Mouse (Mus musculus) small intestine, adult 2 months (tissue): ENCODE measurements around the gene Celsr2. TPM values are rescaled to one million over a fixed set of nuclear protein-coding genes. Genes with fewer than 3 reads are reported as not detected.

Experiments used
- H3K27ac ChIP-seq: fragments of 200-500 bp; 2 replicates; pipeline ENCODE4 v1.5.1; 2012; ENCODE audit warnings: low read depth, low read length, control low read depth, inconsistent platforms; ENCODE audit not compliant: insufficient read depth
- H3K27me3 ChIP-seq: fragments of 200-500 bp; 2 replicates; pipeline ENCODE4 v1.6.1; 2012; ENCODE audit warnings: mild to moderate bottlenecking, moderate library complexity, low read length, inconsistent platforms; ENCODE audit not compliant: control insufficient read depth, insufficient read depth
- H3K36me3 ChIP-seq: fragments of 200-500 bp; 2 replicates; pipeline ENCODE4 v1.6.1; 2012; ENCODE audit warnings: mild to moderate bottlenecking, low read length, control low read depth, inconsistent platforms; ENCODE audit not compliant: control insufficient read depth, insufficient read depth
- H3K4me1 ChIP-seq: fragments of 200-500 bp; 2 replicates; pipeline ENCODE4 v1.6.1; 2012; ENCODE audit warnings: low read length, inconsistent platforms, mixed read lengths; ENCODE audit not compliant: control insufficient read depth, insufficient read depth, insufficient read length
- H3K4me3 ChIP-seq: fragments of 200-500 bp; 2 replicates; pipeline ENCODE4 v1.5.1; 2012; ENCODE audit warnings: low read depth, mild to moderate bottlenecking, control low read depth, inconsistent platforms, low read length, moderate library complexity
- CTCF ChIP-seq: fragments of 200-500 bp; IDR thresholded peaks from 2 replicates; pipeline ENCODE4 v1.5.1; 2012; ENCODE audit warnings: low read depth, mild to moderate bottlenecking, control low read depth, inconsistent platforms, low read length, moderate library complexity, mixed read lengths; ENCODE audit not compliant: insufficient replicate concordance, insufficient read length; ENCODE audit errors: extremely low read depth
- POLR2A ChIP-seq: fragments of 200-500 bp; IDR thresholded peaks from 2 replicates; pipeline ENCODE4 v1.6.1; 2012; ENCODE audit warnings: low read depth, mild to moderate bottlenecking, control low read depth, inconsistent platforms, low read length, moderate library complexity
- WGBS: fragments of 180-500 bp; shearing (Covaris S2); methylation state at CpG from one replicate; pipeline ENCODE4 v1.1.7; 2018; 5-methylcytosine and 5-hydroxymethylcytosine counted together
- polyA plus RNA-seq: library from polyadenylated mRNA; depleted of rRNA; stranded (reverse); fragments of >200 nt; gene quantifications from 2 replicates; pipeline ENCODE4 v1.2.3, GENCODE M21; 2012

Gene Celsr2
- polyA plus RNA-seq, 1 experiment = 2.7 TPM

GRCm38 (mm10) chr3:108411026-108411753 is 4.2 kb downstream of the Celsr2 start:
- no peak overlapping the region for H3K27ac ChIP-seq
- no peak overlapping the region for H3K4me3 ChIP-seq
- 80% methylated on average over 5 of the region's 5 CpGs for WGBS
- no peaks in the 10 kb centered on the region for H3K27me3 ChIP-seq
- no peaks in the 10 kb centered on the region for H3K36me3 ChIP-seq
- TF ChIP-seq POLR2A = no peak
- TF ChIP-seq CTCF = no peak
- H3K4me1 ChIP-seq = no peaks in the 10 kb centered on the region

- Histone ChIP-seq H3K36me3 (no peaks in the 10 kb centered on the region), H3K4me3 (no peak overlapping the region), H3K27me3 (no peaks in the 10 kb centered on the region), H3K27ac (no peak overlapping the region), H3K4me1 (no peaks in the 10 kb centered on the region)
- no peak for TF ChIP-seq POLR2A
- no peak for TF ChIP-seq CTCF
- 72% methylated on average over 5 of the region's 5 CpGs for WGBS
Observed at GRCm38 (mm10) chr3:108410359-108410714, 5.0 kb downstream of the Celsr2 start.

GRCm38 (mm10) chr3:108409656-108410358 is 5.5 kb downstream of the Celsr2 start:
- TF ChIP-seq CTCF = no peak
- Histone ChIP-seq H3K36me3 (no peaks in the 10 kb centered on the region), H3K27me3 (no peaks in the 10 kb centered on the region), H3K4me1 (no peaks in the 10 kb centered on the region), H3K4me3 (no peak overlapping the region), H3K27ac (no peak overlapping the region)
- WGBS = 68% methylated on average over 8 of the region's 8 CpGs

- 88% methylated on average over 8 of the region's 8 CpGs for WGBS
- Histone ChIP-seq H3K36me3 (no peaks in the 10 kb centered on the region), H3K27me3 (no peaks in the 10 kb centered on the region), H3K4me1 (no peaks in the 10 kb centered on the region), H3K4me3 (no peak overlapping the region), H3K27ac (no peak overlapping the region)
- no peak for TF ChIP-seq CTCF
- TF ChIP-seq POLR2A = no peak
Observed at GRCm38 (mm10) chr3:108408517-108409008, 6.8 kb downstream of the Celsr2 start.

GRCm38 (mm10) chr3:108406306-108406885 is 9.0 kb downstream of the Celsr2 start:
- H3K27me3 ChIP-seq = no peaks in the 10 kb centered on the region
- 90% methylated on average over 24 of the region's 24 CpGs for WGBS
- no peak overlapping the region for H3K27ac ChIP-seq
- TF ChIP-seq POLR2A = no peak
- TF ChIP-seq CTCF = no peak
- H3K36me3 ChIP-seq = no peaks in the 10 kb centered on the region
- peaks cover 3% of the 10 kb centered on the region; the same call in 1 of the 2 replicates for H3K4me1 ChIP-seq
- no peak overlapping the region for H3K4me3 ChIP-seq

- no peak overlapping the region for H3K27ac ChIP-seq
- WGBS = 61% methylated on average over 14 of the region's 14 CpGs
- H3K4me3 ChIP-seq = no peak overlapping the region
- peaks cover 3% of the 10 kb centered on the region; the same call in 1 of the 2 replicates for H3K4me1 ChIP-seq
- H3K27me3 ChIP-seq = no peaks in the 10 kb centered on the region
- TF ChIP-seq CTCF = no peak
- TF ChIP-seq POLR2A = no peak
- no peaks in the 10 kb centered on the region for H3K36me3 ChIP-seq
Observed at GRCm38 (mm10) chr3:108405536-108406305, 9.6 kb downstream of the Celsr2 start.
